Mouse (Mus musculus): ENCODE results near the gene Vipr1. TPM values are rescaled to one million over a fixed set of nuclear protein-coding genes. Genes with fewer than 3 reads are reported as not detected.
A peak's percentile ranks its signal among the peaks of the same experiment; 100 is the strongest.

Vipr1 gene
- polyA plus RNA-seq, 1 experiment from 2014 or later = 0.33 TPM

- peaks cover 63% of the 10 kb centered on the region for H3K27me3 ChIP-seq (replicated peaks)
- H3K27ac ChIP-seq (replicated peaks) = no peak overlapping the region
- no peak overlapping the region for H3K4me2 ChIP-seq
- no peak for ATAC-seq (ENCODE audit: extremely low read depth, insufficient number of reproducible peaks, low FRiP score, low TSS enrichment)
- H3K4me3 ChIP-seq = no peak overlapping the region
- H3K36me3 ChIP-seq = no peaks in the 10 kb centered on the region
- no peak overlapping the region for H3K9ac ChIP-seq
- H3K9me3 ChIP-seq = no peaks in the 10 kb centered on the region
- 48% methylated on average over 7 of the region's 7 CpGs for WGBS
- peaks cover 11% of the 10 kb centered on the region for H3K4me1 ChIP-seq
Observed at GRCm38 (mm10) chr9:121635835-121636576, 6.5 kb upstream of the Vipr1 start.

DNA sequence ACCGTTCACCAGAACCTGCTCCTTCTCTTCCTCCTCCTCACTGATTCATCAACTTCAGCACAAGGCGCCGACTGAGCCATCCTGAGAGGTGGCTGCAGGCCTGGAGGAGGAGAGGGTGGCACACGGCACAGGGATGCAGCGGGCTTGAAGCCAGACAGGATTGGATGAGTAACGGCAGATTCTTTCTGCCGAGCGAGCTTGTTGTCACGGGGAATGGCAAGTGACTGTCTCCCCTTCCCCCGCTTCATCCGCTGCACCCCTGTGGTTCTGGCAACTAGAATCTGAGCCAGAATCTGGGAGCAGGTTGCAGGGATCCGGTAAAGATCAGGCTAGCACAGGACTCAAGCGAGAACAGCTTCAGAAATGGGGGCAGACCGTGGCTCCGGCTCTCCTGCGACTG is 2.7 kb upstream of the Vipr1 start:
- H3K27ac ChIP-seq (replicated peaks) = no peak overlapping the region
- H3K36me3 ChIP-seq = no peaks in the 10 kb centered on the region
- no peaks in the 10 kb centered on the region for H3K9me3 ChIP-seq
- H3K27me3 ChIP-seq (replicated peaks) = peaks cover 93% of the 10 kb centered on the region
- 39% methylated on average over 16 of the region's 16 CpGs for WGBS
- H3K4me2 ChIP-seq = no peak overlapping the region
- H3K9ac ChIP-seq = no peak overlapping the region
- no peak for ATAC-seq (ENCODE audit: extremely low read depth, insufficient number of reproducible peaks, low FRiP score, low TSS enrichment)
- no peak overlapping the region for H3K4me3 ChIP-seq
- H3K4me1 ChIP-seq = peaks cover 23% of the 10 kb centered on the region

DNA sequence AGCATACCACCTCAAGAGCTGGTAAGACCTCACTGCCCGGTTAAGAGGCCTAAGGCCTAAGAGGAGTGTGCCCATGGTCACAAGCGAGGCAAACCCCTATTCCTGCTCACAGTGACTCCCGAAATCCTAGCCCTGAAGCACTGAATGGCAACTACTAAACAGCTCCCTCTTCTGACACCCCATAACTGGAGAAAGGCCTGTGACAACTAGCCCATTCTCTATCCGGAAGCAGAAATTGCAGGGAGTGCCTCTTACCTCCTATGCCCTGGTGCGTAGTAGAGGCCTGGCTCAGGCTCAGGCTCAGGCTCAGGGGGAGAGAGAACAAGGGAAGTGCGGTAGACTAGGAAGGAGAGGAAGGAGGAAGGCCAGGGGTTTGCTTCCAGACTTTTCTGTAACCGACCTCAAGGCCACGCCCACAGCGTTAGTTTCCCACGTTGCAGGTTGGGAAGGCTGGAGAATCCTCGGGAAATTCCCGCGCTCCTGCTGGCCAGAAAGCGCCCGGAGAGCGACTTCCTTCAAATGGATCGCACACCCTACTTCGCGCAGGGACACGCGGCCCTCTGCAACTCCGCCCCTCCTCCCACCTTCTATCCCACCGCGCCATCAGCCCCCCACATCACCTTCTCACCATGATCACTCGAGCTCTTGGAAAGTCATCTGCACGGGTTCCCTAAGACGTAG is 1.1 kb upstream of the Vipr1 start:
- no peak for ATAC-seq (ENCODE audit: extremely low read depth, insufficient number of reproducible peaks, low FRiP score, low TSS enrichment)
- H3K9ac ChIP-seq = peak overlapping the region; percentile 71
- WGBS = 13% methylated on average over 27 of the region's 27 CpGs

DNA sequence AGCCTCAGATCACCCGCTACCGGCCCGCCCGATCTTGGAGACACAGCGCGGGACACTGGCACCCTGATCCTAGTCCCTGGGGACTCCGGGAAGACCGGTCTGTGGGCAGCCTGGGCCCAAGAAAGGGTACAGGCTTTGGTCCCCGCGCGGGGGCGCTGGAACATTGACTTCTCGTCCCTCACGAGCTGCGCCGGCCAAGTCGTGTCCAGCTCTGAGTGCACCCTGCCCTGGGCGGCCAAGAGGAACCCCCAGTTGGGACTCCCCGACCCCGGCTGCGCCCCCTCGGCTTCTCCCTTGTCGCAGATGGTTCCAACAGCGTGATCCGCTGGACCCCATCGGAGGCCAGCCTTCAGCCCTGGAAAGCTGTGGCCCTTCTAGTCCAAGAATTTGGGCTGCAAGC is 515 bp upstream of the Vipr1 start, which contains the start of gene Lyzl4:
Gene Lyzl4 (minus strand): TSS at position 96 of the 400 bp plus-strand sequence.
- Histone ChIP-seq H3K36me3 (no peaks in the 10 kb centered on the region), H3K27ac (replicated peaks) (no peak within 1 kb of the TSS), H3K4me2 (peak within 1 kb of the TSS; percentile 95), H3K9me3 (no peaks in the 10 kb centered on the region), H3K9ac (peak within 1 kb of the TSS; percentile 77), H3K4me1 (peaks cover 23% of the 10 kb centered on the region), H3K4me3 (peak within 1 kb of the TSS; percentile 59), H3K27me3 (replicated peaks) (peaks cover 93% of the 10 kb centered on the region)
- under 1% methylated on average over 26 of the region's 26 CpGs for WGBS
- 0 out of 2 replicates have a peak, but pooled peaks have one; percentile 53 for ATAC-seq (ENCODE audit: extremely low read depth, insufficient number of reproducible peaks, low FRiP score, low TSS enrichment)

More for the DNA sequence above, 1.1 kb upstream of the Vipr1 start:
- peaks cover 94% of the 10 kb centered on the region for H3K27me3 ChIP-seq (replicated peaks)
- H3K4me3 ChIP-seq = peak overlapping the region; percentile 59
- H3K36me3 ChIP-seq = no peaks in the 10 kb centered on the region
- H3K9me3 ChIP-seq = no peaks in the 10 kb centered on the region
- peak overlapping the region; percentile 95 for H3K4me2 ChIP-seq
- H3K4me1 ChIP-seq = peaks cover 23% of the 10 kb centered on the region
- H3K27ac ChIP-seq (replicated peaks) = no peak overlapping the region

- H3K36me3 ChIP-seq = no peaks in the 10 kb centered on the region
- no peaks in the 10 kb centered on the region for H3K9me3 ChIP-seq
- H3K4me2 ChIP-seq = no peak overlapping the region
- H3K27ac ChIP-seq (replicated peaks) = no peak overlapping the region
- no peak overlapping the region for H3K4me3 ChIP-seq
- no peak for ATAC-seq (ENCODE audit: extremely low read depth, insufficient number of reproducible peaks, low FRiP score, low TSS enrichment)
- 35% methylated on average over 3 of the region's 3 CpGs for WGBS
- H3K9ac ChIP-seq = no peak overlapping the region
- peaks cover 23% of the 10 kb centered on the region for H3K4me1 ChIP-seq
- peaks cover 74% of the 10 kb centered on the region for H3K27me3 ChIP-seq (replicated peaks)
Observed at GRCm38 (mm10) chr9:121644855-121645254, 2.3 kb downstream of the Vipr1 start.

DNA sequence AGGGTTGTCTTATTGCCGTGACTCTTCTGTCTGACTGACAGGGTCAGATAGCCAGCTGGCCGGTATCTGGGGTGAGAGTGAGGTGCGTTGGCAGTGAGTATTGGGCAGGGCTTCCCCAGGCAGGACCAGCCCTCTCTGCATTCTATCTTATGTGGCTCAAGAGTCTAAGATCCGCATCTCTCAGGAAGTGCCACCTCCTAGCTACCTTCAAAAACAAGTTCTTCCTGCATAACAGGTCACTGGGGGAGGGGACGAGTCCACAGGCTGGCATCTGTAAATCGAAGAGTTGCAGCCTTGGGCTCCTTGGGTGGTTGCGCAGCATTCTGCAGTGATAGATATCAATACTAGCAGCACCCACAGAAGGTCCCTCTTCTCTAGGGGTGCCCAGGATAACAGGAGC is 4.5 kb downstream of the Vipr1 start:
- no peaks in the 10 kb centered on the region for H3K9me3 ChIP-seq
- H3K4me1 ChIP-seq = peaks cover 15% of the 10 kb centered on the region
- H3K4me3 ChIP-seq = no peak overlapping the region
- no peak overlapping the region for H3K9ac ChIP-seq
- H3K36me3 ChIP-seq = no peaks in the 10 kb centered on the region
- H3K4me2 ChIP-seq = no peak overlapping the region
- H3K27ac ChIP-seq (replicated peaks) = no peak overlapping the region
- H3K27me3 ChIP-seq (replicated peaks) = peaks cover 52% of the 10 kb centered on the region
- ATAC-seq (ENCODE audit: extremely low read depth, insufficient number of reproducible peaks, low FRiP score, low TSS enrichment) = no peak
- WGBS = 48% methylated on average over 7 of the region's 7 CpGs

DNA sequence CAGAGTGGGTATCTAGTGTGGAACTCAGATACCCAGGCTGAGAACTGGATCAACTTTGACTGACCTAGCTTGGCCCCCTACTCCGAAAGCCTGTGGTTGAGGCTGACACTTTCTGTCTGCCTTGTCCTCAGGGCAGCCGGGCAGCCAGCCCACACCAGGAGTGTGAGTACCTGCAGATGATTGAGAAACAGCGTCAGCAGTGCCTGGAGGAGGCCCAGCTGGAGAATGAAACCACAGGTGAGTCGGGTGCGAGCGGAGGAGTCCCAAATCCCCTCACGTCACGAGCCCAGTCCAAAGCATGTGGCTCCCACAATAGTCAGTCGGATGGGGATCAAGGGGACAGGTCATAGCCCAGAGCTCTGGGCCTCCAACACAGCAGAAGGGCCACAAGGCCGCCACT is 11.2 kb downstream of the Vipr1 start:
- no peak for ATAC-seq (ENCODE audit: extremely low read depth, insufficient number of reproducible peaks, low FRiP score, low TSS enrichment)
- no peaks in the 10 kb centered on the region for H3K36me3 ChIP-seq
- H3K27me3 ChIP-seq (replicated peaks) = peaks cover 21% of the 10 kb centered on the region
- no peaks in the 10 kb centered on the region for H3K9me3 ChIP-seq
- H3K27ac ChIP-seq (replicated peaks) = no peak overlapping the region
- 79% methylated on average over 10 of the region's 10 CpGs for WGBS
- no peak overlapping the region for H3K4me3 ChIP-seq
- H3K9ac ChIP-seq = no peak overlapping the region
- peaks cover 9% of the 10 kb centered on the region; the same call in 1 of the 2 replicates for H3K4me1 ChIP-seq
- H3K4me2 ChIP-seq = no peak overlapping the region

DNA sequence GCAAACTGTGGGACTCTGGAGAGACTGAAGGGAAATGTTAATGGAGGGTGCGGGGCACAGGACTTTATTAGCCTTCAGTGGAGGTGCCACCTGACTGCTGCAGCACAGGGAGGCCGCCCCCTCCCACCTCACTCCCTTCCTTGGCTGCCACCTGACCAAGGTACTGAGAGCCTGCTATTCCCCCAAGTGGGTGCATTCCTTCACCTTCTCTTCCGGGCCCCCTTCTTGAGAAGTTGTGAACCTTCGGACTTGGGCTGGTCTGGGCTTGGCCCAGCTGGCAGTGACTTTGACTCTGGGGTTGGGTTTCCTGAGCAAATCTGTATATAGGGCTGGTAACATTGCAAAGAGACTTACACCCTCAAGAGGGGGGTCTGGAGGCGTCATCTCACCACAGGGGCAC is 13.8 kb downstream of the Vipr1 start:
- Histone ChIP-seq H3K27me3 (replicated peaks) (peaks cover 35% of the 10 kb centered on the region), H3K27ac (replicated peaks) (no peak overlapping the region), H3K9me3 (no peaks in the 10 kb centered on the region), H3K9ac (no peak overlapping the region), H3K4me3 (no peak overlapping the region), H3K4me2 (no peak overlapping the region), H3K4me1 (peaks cover 9% of the 10 kb centered on the region; the same call in 1 of the 2 replicates), H3K36me3 (no peaks in the 10 kb centered on the region)
- no peak for ATAC-seq (ENCODE audit: extremely low read depth, insufficient number of reproducible peaks, low FRiP score, low TSS enrichment)
- WGBS = 83% methylated on average over 5 of the region's 5 CpGs

DNA sequence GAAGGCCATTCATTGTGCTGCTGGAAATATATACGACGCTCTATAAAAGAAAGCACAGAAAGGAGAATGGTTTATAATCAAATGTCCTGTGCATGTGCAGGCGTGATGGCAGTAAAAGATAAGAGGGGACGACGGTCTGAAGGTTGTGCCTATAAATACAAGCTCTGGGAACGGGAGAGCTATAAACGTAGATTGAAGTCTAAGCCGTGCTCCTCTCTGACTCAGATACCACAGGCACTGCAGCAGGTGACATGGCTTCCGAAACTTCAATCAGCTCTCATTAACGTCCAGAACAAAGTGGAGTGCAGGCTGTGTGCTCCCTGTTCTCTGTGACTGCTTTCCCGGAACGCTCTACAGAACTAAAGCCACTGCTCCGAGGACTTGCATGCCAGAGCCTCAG is 14.6 kb downstream of the Vipr1 start:
- Histone ChIP-seq H3K27ac (replicated peaks) (no peak overlapping the region), H3K9ac (no peak overlapping the region), H3K27me3 (replicated peaks) (peaks cover 36% of the 10 kb centered on the region), H3K4me1 (peaks cover 9% of the 10 kb centered on the region; the same call in 1 of the 2 replicates), H3K9me3 (no peaks in the 10 kb centered on the region), H3K4me2 (no peak overlapping the region), H3K4me3 (no peak overlapping the region), H3K36me3 (no peaks in the 10 kb centered on the region)
- ATAC-seq (ENCODE audit: extremely low read depth, insufficient number of reproducible peaks, low FRiP score, low TSS enrichment) = no peak
- 40% methylated on average over 13 of the region's 13 CpGs for WGBS

GRCm38 (mm10) chr9:121658248-121658647 is 15.7 kb downstream of the Vipr1 start:
- WGBS = 63% methylated on average over 7 of the region's 7 CpGs
- Histone ChIP-seq H3K27ac (replicated peaks) (no peak overlapping the region), H3K4me3 (no peak overlapping the region), H3K36me3 (no peaks in the 10 kb centered on the region), H3K27me3 (replicated peaks) (peaks cover 41% of the 10 kb centered on the region), H3K9ac (no peak overlapping the region), H3K9me3 (no peaks in the 10 kb centered on the region), H3K4me1 (0 out of 2 replicates have a peak, but pooled peaks cover 5% of the 10 kb centered on the region), H3K4me2 (no peak overlapping the region)
- no peak for ATAC-seq (ENCODE audit: extremely low read depth, insufficient number of reproducible peaks, low FRiP score, low TSS enrichment)

- H3K27me3 ChIP-seq (replicated peaks) = peaks cover 56% of the 10 kb centered on the region
- H3K4me3 ChIP-seq = no peak overlapping the region
- WGBS = 69% methylated on average over 7 of the region's 7 CpGs
- H3K4me1 ChIP-seq = 0 out of 2 replicates have a peak, but pooled peaks cover 5% of the 10 kb centered on the region
- H3K27ac ChIP-seq (replicated peaks) = no peak overlapping the region
- no peak overlapping the region for H3K4me2 ChIP-seq
- H3K9me3 ChIP-seq = no peaks in the 10 kb centered on the region
- no peaks in the 10 kb centered on the region for H3K36me3 ChIP-seq
- no peak overlapping the region for H3K9ac ChIP-seq
- no peak for ATAC-seq (ENCODE audit: extremely low read depth, insufficient number of reproducible peaks, low FRiP score, low TSS enrichment)
Observed at GRCm38 (mm10) chr9:121659791-121660190, 17.3 kb downstream of the Vipr1 start.

All from heart, embryonic 13.5 days (tissue).